Mouse (Mus musculus): Measurements from ENCODE around the gene Mkln1. TPM values are rescaled to one million over a fixed set of nuclear protein-coding genes. Genes with fewer than 3 reads are reported as not detected.
A peak's percentile ranks its signal among the peaks of the same experiment; 100 is the strongest.

Gene Mkln1
- polyA plus RNA-seq, 1 experiment from 2014 or later = 165 TPM

- DNase-seq (ENCODE audit: low read depth, low spot score) (no peak), ATAC-seq (no peak)
- no peak for TF ChIP-seq CTCF (IDR thresholded peaks at IDR 0.05)
- CTCF ChIA-PET = interaction anchor here (8.0 kb wide), 1 partner anchor 118 kb away, joined by 73 read pairs; no protein-coding TSS in a partner anchor
- in situ Hi-C loops (cut with MboI; ENCODE audit: low pct_unique_long_range_greater_than_20kb) = no loop called here
- no peaks in the 10 kb centered on the region for H3K27me3 ChIP-seq
- POLR2A ChIA-PET = interaction anchor here (1.6 kb wide), 1 partner anchor 117 kb away, joined by 3 read pairs; no protein-coding TSS in a partner anchor
Measured at GRCm38 (mm10) chr6:31523039-31523438, 124.5 kb downstream of the Mkln1 start.

DNA sequence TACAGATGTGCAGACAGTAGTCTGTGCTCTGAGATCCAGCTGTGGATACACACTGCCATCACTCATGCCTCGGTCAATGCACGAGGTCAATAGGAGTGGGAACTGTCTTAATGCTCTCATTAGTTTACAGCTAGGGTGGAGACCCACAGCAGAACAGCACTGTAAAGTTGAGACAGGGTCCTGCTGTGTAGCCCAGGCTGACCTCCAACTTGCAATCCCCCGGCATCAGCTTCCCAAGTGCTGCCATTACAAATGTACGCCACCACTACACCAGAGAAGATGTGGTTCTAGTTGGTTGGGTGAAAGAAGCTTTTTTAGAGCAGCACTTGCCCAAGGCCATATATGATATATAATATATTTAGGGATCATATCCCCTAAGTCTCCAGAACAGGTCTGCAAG lies 125.1 kb downstream of the Mkln1 start:
- no peak for TF ChIP-seq CTCF (IDR thresholded peaks at IDR 0.05)
- DNase-seq (ENCODE audit: low read depth, low spot score) (no peak), ATAC-seq (no peak)
- CTCF ChIA-PET = interaction anchor here (8.0 kb wide), 1 partner anchor 117 kb away, joined by 73 read pairs; no protein-coding TSS in a partner anchor
- in situ Hi-C loops (cut with MboI; ENCODE audit: low pct_unique_long_range_greater_than_20kb) = no loop called here
- POLR2A ChIA-PET = no interaction called here
- no peaks in the 10 kb centered on the region for H3K27me3 ChIP-seq

DNA sequence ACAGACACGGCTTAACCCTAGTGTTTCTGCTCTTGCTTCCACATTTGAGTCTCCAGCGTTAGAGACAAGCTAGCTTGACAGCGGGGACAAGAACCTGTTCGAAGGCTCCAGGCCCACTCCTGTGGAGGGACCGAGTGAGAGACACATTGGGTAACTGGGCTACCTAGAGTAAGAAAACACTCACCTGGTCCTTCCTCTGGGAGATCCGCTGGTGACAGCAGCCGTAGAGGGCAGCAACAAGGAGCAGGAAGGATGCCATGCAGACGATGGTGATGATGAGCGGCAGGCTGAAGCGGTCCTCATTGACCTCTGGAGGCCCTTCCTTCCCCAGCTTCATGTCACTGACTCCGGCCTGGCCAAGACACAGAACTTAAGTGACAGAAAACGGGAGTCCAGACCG lies 125.6 kb downstream of the Mkln1 start:
- ChIA-PET CTCF (interaction anchor here (0.6 to 8.0 kb wide), 2 partner anchors 112 to 116 kb away, joined by 3 to 73 read pairs; no protein-coding TSS in a partner anchor), POLR2A (no interaction called here)
- no peak for DNase-seq (ENCODE audit: low read depth, low spot score)
- ATAC-seq = no peak
- in situ Hi-C loops (cut with MboI; ENCODE audit: low pct_unique_long_range_greater_than_20kb) = no loop called here
- TF ChIP-seq CTCF (IDR thresholded peaks at IDR 0.05) = no peak
- H3K27me3 ChIP-seq = no peaks in the 10 kb centered on the region

DNA sequence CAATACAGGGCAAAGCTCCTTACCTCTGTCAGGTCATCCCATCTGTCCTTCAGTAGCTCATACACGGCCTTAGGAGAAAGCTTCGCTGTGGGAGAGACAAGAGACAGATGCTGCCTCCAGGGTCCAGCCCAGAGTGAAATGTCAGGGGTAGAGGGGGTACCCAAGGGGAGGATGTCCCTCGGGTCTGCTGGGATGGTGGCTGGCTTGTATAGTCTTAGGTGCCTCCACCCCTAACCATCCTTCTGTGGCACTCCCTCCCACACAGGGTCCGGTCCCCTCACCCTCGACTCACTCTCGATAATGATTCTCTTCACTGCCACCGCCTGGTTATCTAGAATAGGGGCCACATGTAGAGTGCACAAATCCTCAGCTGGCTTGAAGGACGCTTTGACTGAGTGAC lies 126.1 kb downstream of the Mkln1 start:
- no peak for ATAC-seq
- CTCF ChIA-PET = interaction anchor here (0.6 to 8.0 kb wide), 7 partner anchors 15 to 126 kb away, joined by 3 to 73 read pairs (median 5); no protein-coding TSS in a partner anchor

GRCm38 (mm10) chr6:31525231-31525900 lies 126.8 kb downstream of the Mkln1 start:
- no peaks in the 10 kb centered on the region for H3K27me3 ChIP-seq
- ATAC-seq = no peak
- POLR2A ChIA-PET = interaction anchor here (0.9 to 1.1 kb wide), 2 partner anchors 23 to 115 kb away, joined by 3 to 4 read pairs; no protein-coding TSS in a partner anchor
- in situ Hi-C loops (cut with MboI; ENCODE audit: low pct_unique_long_range_greater_than_20kb) = no loop called here
- peak; percentile 85 for TF ChIP-seq CTCF (IDR thresholded peaks at IDR 0.05)
- DNase-seq (ENCODE audit: low read depth, low spot score) = no peak
- CTCF ChIA-PET = interaction anchor here (0.6 to 8.0 kb wide), 19 partner anchors 9 to 127 kb away, joined by 3 to 73 read pairs (median 4); partner anchors contain the start of gene Podxl

More for the DNA sequence above, 126.1 kb downstream of the Mkln1 start:
- no peaks in the 10 kb centered on the region for H3K27me3 ChIP-seq
- TF ChIP-seq CTCF (IDR thresholded peaks at IDR 0.05) = no peak
- no peak for DNase-seq (ENCODE audit: low read depth, low spot score)
- in situ Hi-C loops (cut with MboI; ENCODE audit: low pct_unique_long_range_greater_than_20kb) = no loop called here
- POLR2A ChIA-PET = no interaction called here

DNA sequence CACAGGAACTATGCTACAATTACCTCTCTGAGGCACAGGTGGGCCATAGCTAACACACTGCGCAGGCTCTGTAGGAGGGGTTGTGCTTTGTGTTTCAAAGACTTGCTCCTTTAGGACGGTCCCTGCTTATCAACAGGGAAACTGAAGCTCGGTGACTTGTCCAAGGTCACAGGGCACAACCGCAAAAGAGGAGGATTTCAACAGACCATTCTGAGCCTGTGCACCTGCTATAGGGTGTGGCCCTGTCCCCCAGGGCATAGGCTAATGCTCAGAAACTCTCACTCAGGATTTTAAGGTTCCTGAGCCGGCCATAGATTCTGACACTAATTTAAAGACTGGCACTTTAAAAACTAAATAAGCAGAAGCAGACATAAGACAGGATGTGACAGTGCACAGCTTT lies 128.4 kb downstream of the Mkln1 start:
- CTCF ChIA-PET = interaction anchor here (1.3 to 8.0 kb wide), 5 partner anchors 18 to 119 kb away, joined by 3 to 73 read pairs (median 12); no protein-coding TSS in a partner anchor
- H3K27me3 ChIP-seq = no peaks in the 10 kb centered on the region
- DNase-seq (ENCODE audit: low read depth, low spot score) = no peak
- in situ Hi-C loops (cut with MboI; ENCODE audit: low pct_unique_long_range_greater_than_20kb) = no loop called here
- ATAC-seq = no peak
- no peak for TF ChIP-seq CTCF (IDR thresholded peaks at IDR 0.05)
- POLR2A ChIA-PET = no interaction called here

DNA sequence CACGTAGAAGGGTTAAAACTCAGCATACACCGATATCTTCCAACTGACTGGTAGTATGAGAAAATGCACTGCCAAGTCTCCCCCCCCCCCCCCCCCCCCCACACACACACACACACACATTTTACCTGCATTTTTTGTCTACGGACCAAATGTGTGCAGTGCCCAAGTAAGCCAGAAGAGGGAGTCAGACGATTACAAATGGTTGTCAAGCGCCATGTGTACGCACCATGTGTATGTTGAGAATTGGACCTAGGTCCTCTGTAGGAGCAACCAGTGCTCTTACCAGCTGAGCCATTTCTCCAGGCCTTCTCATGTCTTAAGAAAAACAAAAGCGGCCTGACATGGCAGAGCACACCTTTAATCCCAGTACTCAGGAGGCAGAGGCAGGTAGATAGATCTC lies 129.4 kb downstream of the Mkln1 start:
- CTCF ChIA-PET = interaction anchor here (1.1 to 8.0 kb wide), 3 partner anchors 12 to 113 kb away, joined by 3 to 73 read pairs (median 7); no protein-coding TSS in a partner anchor
- in situ Hi-C loops (cut with MboI; ENCODE audit: low pct_unique_long_range_greater_than_20kb) = no loop called here

GRCm38 (mm10) chr6:31528339-31528738 lies 129.8 kb downstream of the Mkln1 start:
- no peak for ATAC-seq
- CTCF ChIA-PET = interaction anchor here (1.0 to 8.0 kb wide), 4 partner anchors 11 to 112 kb away, joined by 3 to 73 read pairs (median 5); no protein-coding TSS in a partner anchor
- no peak for DNase-seq (ENCODE audit: low read depth, low spot score)
- H3K27me3 ChIP-seq = no peaks in the 10 kb centered on the region
- in situ Hi-C loops (cut with MboI; ENCODE audit: low pct_unique_long_range_greater_than_20kb) = no loop called here
- POLR2A ChIA-PET = no interaction called here
- no peak for TF ChIP-seq CTCF (IDR thresholded peaks at IDR 0.05)

More for the DNA sequence above, 129.4 kb downstream of the Mkln1 start:
- TF ChIP-seq CTCF (IDR thresholded peaks at IDR 0.05) = peak; percentile 84
- POLR2A ChIA-PET = no interaction called here
- ATAC-seq = no peak
- no peaks in the 10 kb centered on the region for H3K27me3 ChIP-seq
- DNase-seq (ENCODE audit: low read depth, low spot score) = no peak

- no peaks in the 10 kb centered on the region for H3K27me3 ChIP-seq
- DNase-seq (ENCODE audit: low read depth, low spot score) = no peak
- TF ChIP-seq CTCF (IDR thresholded peaks at IDR 0.05) = no peak
- CTCF ChIA-PET = no interaction called here
- ATAC-seq = no peak
- in situ Hi-C loops (cut with MboI; ENCODE audit: low pct_unique_long_range_greater_than_20kb) = loop anchor here (5.0 kb wide), 1 partner anchor 110 kb away; no protein-coding TSS in a partner anchor
- POLR2A ChIA-PET = no interaction called here
Measured at GRCm38 (mm10) chr6:31531880-31532279, 133.3 kb downstream of the Mkln1 start.

DNA sequence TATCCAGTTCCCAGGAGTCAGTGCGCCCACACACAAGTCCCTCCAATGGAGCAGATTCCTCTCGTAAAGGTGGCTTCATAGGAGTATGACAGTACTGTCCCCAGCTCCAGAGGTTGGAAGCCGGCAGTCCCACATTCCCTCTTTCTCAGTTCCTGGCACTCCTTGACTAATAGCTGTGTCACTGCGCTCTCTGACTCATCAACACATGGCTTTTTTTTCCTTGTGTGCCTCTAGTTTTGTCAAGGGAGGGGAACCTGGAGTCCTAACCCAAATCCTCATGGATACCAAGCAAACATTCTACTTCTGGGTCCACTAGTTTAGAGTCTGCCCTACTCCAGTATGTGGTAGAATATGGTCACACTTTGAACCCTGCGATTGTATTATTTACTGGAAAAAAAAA lies 136.2 kb downstream of the Mkln1 start:
- ChIA-PET POLR2A (no interaction called here), CTCF (interaction anchor here (1.4 kb wide), 1 partner anchor 9 kb away, joined by 3 read pairs; no protein-coding TSS in a partner anchor)
- in situ Hi-C loops (cut with MboI; ENCODE audit: low pct_unique_long_range_greater_than_20kb) = loop anchor here (5.0 kb wide), 1 partner anchor 108 kb away; no protein-coding TSS in a partner anchor
- no peak for ATAC-seq
- no peaks in the 10 kb centered on the region for H3K27me3 ChIP-seq
- TF ChIP-seq CTCF (IDR thresholded peaks at IDR 0.05) = no peak
- no peak for DNase-seq (ENCODE audit: low read depth, low spot score)

DNA sequence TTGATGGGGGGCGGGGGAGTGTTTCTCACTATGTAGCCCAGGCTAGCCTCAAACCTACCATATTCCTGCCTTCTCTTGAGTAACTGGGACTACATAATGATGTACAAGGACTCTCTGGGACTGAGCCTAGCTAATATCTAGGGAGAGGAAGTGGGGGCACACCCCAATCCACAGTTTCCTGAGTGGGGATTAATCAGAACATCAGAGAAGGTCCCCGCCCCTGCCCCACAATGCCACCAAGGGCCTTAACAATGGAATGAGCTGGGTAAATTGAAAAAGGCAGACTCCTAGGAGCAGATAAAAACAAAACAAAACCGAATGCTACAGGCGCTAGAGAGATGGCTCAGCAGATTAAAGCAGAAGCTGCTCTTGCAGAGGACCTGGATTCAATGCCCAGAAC lies 138.7 kb downstream of the Mkln1 start:
- TF ChIP-seq CTCF (IDR thresholded peaks at IDR 0.05) = no peak
- ChIA-PET POLR2A (no interaction called here), CTCF (interaction anchor here (1.1 kb wide), 1 partner anchor 12 kb away, joined by 4 read pairs; no protein-coding TSS in a partner anchor)
- no peaks in the 10 kb centered on the region for H3K27me3 ChIP-seq
- DNase-seq (ENCODE audit: low read depth, low spot score) (no peak), ATAC-seq (no peak)
- in situ Hi-C loops (cut with MboI; ENCODE audit: low pct_unique_long_range_greater_than_20kb) = no loop called here

Measured in Patski (cell line).